Mouse (Mus musculus) heart, embryonic 11.5 days (tissue): ENCODE results near the gene Trim14. TPM values are rescaled to one million over a fixed set of nuclear protein-coding genes. Genes with fewer than 3 reads are reported as not detected.

Experiments used
- ATAC-seq: fragments of 200-750 bp; cut with Nextera tagmentation; replicated peaks from 2 replicates; pipeline ENCODE4 v1.8.0; 2017; ENCODE audit warnings: moderate library complexity; ENCODE audit not compliant: insufficient number of reproducible peaks, low FRiP score, low TSS enrichment
- H3K27ac ChIP-seq: fragments of 300-500 bp; sonication (generic); 2 replicates; pipeline ENCODE4 v1.5.1; 2014; ENCODE audit warnings: mild to moderate bottlenecking, low read depth, low read length
- H3K27me3 ChIP-seq: fragments of 300-500 bp; sonication (generic); 2 replicates; pipeline ENCODE4 v1.6.1; 2014; ENCODE audit warnings: mild to moderate bottlenecking, low read length, mixed read lengths; ENCODE audit not compliant: control insufficient read depth, insufficient read depth
- H3K36me3 ChIP-seq: fragments of 300-500 bp; sonication (generic); 2 replicates; pipeline ENCODE4 v1.6.1; 2014; ENCODE audit warnings: mild to moderate bottlenecking, low read length, moderate library complexity, mixed read lengths; ENCODE audit not compliant: control insufficient read depth, insufficient read depth
- H3K4me1 ChIP-seq: fragments of 300-500 bp; sonication (generic); 2 replicates; pipeline ENCODE4 v1.6.1; 2014; ENCODE audit warnings: low read length; ENCODE audit not compliant: control insufficient read depth, insufficient read depth
- H3K4me2 ChIP-seq: fragments of 300-500 bp; sonication (generic); 2 replicates; pipeline ENCODE4 v1.6.1; 2014; ENCODE audit warnings: mild to moderate bottlenecking, moderate library complexity
- H3K4me3 ChIP-seq: fragments of 300-500 bp; sonication (generic); 2 replicates; pipeline ENCODE4 v1.5.1; 2014; ENCODE audit warnings: low read depth, low read length
- H3K9ac ChIP-seq: fragments of 300-500 bp; sonication (generic); 2 replicates; pipeline ENCODE4 v1.6.1; 2014; ENCODE audit warnings: mild to moderate bottlenecking, low read depth, low read length, moderate library complexity
- H3K9me3 ChIP-seq: fragments of 300-500 bp; sonication (generic); replicated peaks from 2 replicates; pipeline ENCODE4 v1.6.1; 2016; ENCODE audit warnings: low read length; ENCODE audit not compliant: control insufficient read depth
- WGBS: fragments of 180-500 bp; shearing (Covaris S2); extraction: QIAGEN DNeasy Blood & Tissue Kit; methylation state at CpG from one replicate; pipeline ENCODE4 v1.1.7; 2014; ENCODE audit not compliant: insufficient replicate concordance; 5-methylcytosine and 5-hydroxymethylcytosine counted together
- polyA plus RNA-seq: library from polyadenylated mRNA; unstranded; fragments of >200 nt; fragmentation: Nextera tagmentation; extraction: Ambion mirVana; gene quantifications from 2 replicates; pipeline ENCODE4 v1.2.1, GENCODE M21; 2014

The Trim14 gene
- polyA plus RNA-seq, 1 experiment from 2014 or later, result 1.8 TPM

DNA sequence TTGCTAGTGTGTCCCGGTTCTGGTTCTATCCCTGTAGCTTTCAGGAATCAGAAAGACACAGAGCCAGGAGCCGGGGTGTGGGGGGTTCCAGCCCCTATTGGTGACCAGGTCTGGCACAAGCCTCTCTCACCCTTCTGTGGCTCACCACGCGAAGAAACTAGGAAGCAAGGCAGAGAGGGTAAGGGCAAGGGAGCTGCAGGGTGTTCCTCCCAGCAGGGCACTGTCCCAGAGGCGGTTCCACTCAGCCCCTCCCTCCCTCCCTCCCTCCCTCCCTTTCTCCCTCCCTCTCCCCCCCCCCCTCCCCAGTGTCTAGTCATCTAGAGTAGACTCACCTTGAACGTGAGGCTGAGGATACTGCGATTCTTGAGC, 8.4 kb downstream of the Trim14 start:
- Histone ChIP-seq H3K27me3 (peaks cover 10% of the 10 kb centered on the region; the same call in 1 of the 2 replicates), H3K27ac (peak overlapping the region; percentile 71; the same call in 1 of the 2 replicates), H3K4me3 (peak overlapping the region; percentile 40), H3K9ac (peak overlapping the region; percentile 52; the same call in 1 of the 2 replicates), H3K36me3 (no peaks in the 10 kb centered on the region), H3K9me3 (no peaks in the 10 kb centered on the region), H3K4me1 (peaks cover 4% of the 10 kb centered on the region; the same call in 1 of the 2 replicates), H3K4me2 (peak overlapping the region; percentile 84)
- peak; percentile 80 for ATAC-seq
- 2% methylated on average over 6 of the region's 7 CpGs for WGBS

DNA sequence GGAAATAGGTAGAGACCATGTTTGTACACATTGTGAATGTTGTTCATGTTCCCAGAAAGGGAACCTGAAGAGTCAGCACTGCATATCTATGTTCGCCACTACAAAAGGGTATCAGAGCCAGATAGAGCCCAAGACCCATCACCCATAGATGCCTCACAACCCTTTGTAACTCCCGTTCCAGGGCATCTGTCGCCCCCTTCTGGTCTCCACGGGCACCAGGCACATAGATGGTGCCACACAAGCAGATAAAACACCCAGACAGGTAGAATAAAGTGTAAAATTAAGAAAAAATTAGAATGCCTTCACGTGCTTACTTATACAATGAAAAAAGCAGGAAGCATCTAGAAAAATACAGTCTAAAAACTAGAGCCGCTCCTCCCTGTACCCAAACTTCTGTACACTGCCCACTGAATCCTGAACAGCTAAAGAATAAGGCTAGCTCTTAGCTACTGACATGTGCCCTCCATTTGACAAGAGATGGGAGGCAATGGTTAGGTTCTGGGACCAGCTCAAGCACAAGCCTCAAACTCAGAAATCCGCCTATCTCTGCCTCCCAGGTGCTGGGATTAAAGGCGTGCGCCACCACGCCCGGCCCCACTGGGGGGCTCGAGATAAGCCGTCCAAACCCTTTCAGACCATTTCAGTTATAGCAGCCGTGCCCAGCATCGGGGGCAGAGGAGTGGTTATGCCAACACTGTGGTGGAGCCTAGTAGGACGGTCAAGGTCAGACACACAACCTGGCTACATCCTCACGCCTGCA, 9.0 kb downstream of the Trim14 start:
- Histone ChIP-seq H3K9ac (peak overlapping the region; percentile 46; the same call in 1 of the 2 replicates), H3K4me1 (peaks cover 4% of the 10 kb centered on the region; the same call in 1 of the 2 replicates), H3K9me3 (no peaks in the 10 kb centered on the region), H3K36me3 (no peaks in the 10 kb centered on the region), H3K27ac (peak overlapping the region; percentile 71; the same call in 1 of the 2 replicates), H3K4me2 (peak overlapping the region; percentile 84), H3K4me3 (peak overlapping the region; percentile 40), H3K27me3 (peaks cover 9% of the 10 kb centered on the region; the same call in 1 of the 2 replicates)
- 16% methylated on average over 17 of the region's 17 CpGs for WGBS
- peak; percentile 71 for ATAC-seq

DNA sequence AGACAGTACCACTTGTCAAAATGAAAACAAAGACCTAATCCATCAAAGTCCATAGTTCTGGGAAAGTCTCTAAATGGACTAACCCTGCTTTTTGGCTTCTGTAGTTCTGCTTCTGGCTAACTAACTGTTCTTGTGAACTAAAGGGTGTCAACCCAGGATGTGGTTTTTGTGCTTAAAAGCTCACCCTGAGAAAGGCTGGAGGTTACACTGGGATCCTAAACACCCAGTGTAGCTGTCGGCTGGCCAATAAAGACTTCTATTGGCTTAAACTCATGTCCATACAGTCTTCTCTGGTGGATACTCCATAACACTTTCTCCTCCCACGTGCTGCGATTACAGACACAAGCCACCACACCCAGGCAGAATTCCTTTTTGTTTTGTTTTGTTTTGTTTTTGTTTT, 9.7 kb downstream of the Trim14 start:
- H3K27me3 ChIP-seq, result peaks cover 9% of the 10 kb centered on the region; the same call in 1 of the 2 replicates
- ATAC-seq, result no peak
- H3K4me3 ChIP-seq, result no peak overlapping the region
- 80% methylated on average over 3 of the region's 3 CpGs for WGBS
- no peak overlapping the region for H3K27ac ChIP-seq
- peak overlapping the region; percentile 84 for H3K4me2 ChIP-seq
- H3K4me1 ChIP-seq, result peaks cover 4% of the 10 kb centered on the region; the same call in 1 of the 2 replicates
- no peaks in the 10 kb centered on the region for H3K9me3 ChIP-seq
- no peaks in the 10 kb centered on the region for H3K36me3 ChIP-seq
- no peak overlapping the region for H3K9ac ChIP-seq

DNA sequence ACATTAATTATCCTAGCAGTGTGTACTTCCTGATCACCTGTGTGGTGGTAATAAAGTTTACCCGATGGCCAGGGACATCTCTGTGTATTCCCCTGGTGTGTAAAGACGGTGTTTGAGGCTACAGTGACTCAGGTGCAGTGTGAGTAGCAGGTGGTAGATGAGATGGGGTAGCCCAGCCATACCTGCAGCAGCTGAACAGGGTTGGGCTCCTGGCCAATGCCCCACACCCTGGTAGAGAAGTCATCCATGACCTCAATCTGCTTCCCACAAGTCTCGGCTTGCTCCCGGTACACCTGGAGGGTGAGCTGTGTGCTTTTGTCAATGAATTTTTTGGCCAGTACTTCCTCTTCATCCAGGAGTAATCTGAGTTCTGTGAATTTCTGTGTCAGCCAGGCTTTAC, 12.6 kb downstream of the Trim14 start:
- WGBS, result 83% methylated on average over 4 of the region's 4 CpGs
- peaks cover 6% of the 10 kb centered on the region; the same call in 1 of the 2 replicates for H3K27me3 ChIP-seq
- no peak overlapping the region for H3K4me2 ChIP-seq
- no peaks in the 10 kb centered on the region for H3K9me3 ChIP-seq
- no peak for ATAC-seq
- no peak overlapping the region for H3K27ac ChIP-seq
- H3K4me3 ChIP-seq, result no peak overlapping the region
- H3K36me3 ChIP-seq, result no peaks in the 10 kb centered on the region
- peaks cover 9% of the 10 kb centered on the region for H3K4me1 ChIP-seq
- H3K9ac ChIP-seq, result no peak overlapping the region

DNA sequence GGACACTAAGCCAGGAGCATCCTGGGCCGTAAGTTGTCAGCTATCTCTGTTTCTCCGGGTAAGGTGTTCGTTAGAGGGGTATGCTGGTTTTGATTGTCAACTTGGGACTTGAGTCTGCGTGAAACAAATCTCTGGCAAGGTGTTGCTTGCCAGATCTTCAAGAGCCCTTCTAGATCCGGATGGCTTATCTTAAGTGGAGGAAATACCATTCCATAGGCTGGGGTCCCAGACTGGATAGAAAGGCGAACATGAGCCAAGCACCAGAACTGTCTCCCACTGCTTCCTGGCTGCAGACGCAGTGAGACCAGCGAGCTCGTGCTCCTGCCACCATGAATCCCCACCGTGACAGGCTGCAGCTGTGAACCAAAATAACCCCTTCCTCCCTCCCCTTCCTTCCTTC, 14.5 kb downstream of the Trim14 start:
- 59% methylated on average over 10 of the region's 10 CpGs for WGBS
- H3K27me3 ChIP-seq, result peaks cover 3% of the 10 kb centered on the region; the same call in 1 of the 2 replicates

DNA sequence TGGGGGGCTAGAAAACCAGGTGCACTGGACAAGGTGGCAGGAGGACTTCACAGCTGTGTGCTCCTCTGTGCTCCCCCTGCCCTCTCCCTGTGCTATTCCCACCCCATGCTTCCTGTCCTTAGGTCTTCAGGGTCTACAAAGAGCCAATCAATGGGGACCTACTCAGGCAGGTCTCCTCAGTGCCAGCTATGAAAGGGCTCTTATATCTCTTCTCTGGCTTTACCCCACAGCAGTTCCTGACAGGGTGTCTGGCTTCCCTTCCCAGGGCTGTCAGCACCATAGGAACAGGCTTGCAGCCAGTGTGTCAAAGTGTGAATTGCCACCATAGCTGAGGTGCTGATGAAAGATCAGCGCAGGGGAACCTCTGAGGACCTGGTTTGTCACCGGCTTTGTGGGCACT, 15.4 kb downstream of the Trim14 start:
- Histone ChIP-seq H3K4me3 (no peak overlapping the region), H3K27ac (no peak overlapping the region), H3K9me3 (no peaks in the 10 kb centered on the region), H3K4me1 (peaks cover 5% of the 10 kb centered on the region; the same call in 1 of the 2 replicates), H3K9ac (no peak overlapping the region), H3K4me2 (no peak overlapping the region), H3K27me3 (peaks cover 3% of the 10 kb centered on the region; the same call in 1 of the 2 replicates), H3K36me3 (no peaks in the 10 kb centered on the region)
- WGBS, result 42% methylated on average over 2 of the region's 2 CpGs
- ATAC-seq, result no peak

More for the DNA sequence above, 14.5 kb downstream of the Trim14 start:
- H3K4me1 ChIP-seq, result peaks cover 5% of the 10 kb centered on the region; the same call in 1 of the 2 replicates
- no peak for ATAC-seq
- no peaks in the 10 kb centered on the region for H3K36me3 ChIP-seq
- H3K4me3 ChIP-seq, result no peak overlapping the region
- no peaks in the 10 kb centered on the region for H3K9me3 ChIP-seq
- H3K27ac ChIP-seq, result no peak overlapping the region
- H3K9ac ChIP-seq, result no peak overlapping the region
- no peak overlapping the region for H3K4me2 ChIP-seq

DNA sequence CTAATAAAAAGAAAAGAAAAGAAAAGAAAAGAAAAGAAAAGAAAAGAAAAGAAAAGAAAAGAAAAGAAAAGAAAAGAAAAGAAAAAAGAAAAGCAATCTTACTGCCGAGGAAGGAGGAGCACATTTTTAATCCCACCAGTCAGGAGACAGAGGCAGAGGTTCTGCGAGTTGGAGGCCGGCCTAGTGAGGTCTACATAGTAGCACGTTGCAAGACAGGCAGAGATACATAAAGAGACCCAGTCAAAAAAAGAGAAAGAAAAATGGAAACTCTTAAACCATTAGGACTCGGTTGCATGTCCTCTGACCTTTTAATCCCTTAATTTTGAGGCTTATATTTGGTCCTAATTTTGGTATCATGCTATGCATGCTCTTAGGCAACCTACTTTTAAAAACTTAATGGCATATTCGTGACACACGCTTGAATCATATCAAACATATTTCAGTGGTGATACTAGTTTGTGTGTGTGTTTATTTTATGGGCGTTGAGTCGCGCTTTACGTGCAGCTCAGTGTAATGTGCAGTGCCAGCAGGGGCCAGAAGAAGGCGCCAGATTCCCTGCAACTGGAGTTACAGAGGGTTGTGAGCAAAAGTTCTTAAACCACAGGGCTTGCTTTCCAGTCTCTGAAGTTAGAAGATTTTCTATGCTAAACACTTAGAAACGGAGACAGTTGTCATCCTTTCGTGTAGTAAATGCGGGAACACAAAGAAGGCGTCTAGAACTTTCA, 28.0 kb downstream of the Trim14 start:
- ATAC-seq, result no peak
- Histone ChIP-seq H3K36me3 (no peaks in the 10 kb centered on the region), H3K4me1 (peaks cover 9% of the 10 kb centered on the region; the same call in 1 of the 2 replicates), H3K27me3 (peaks cover 21% of the 10 kb centered on the region), H3K9me3 (no peaks in the 10 kb centered on the region), H3K27ac (no peak overlapping the region), H3K4me2 (peak overlapping the region; percentile 97), H3K4me3 (peak overlapping the region; percentile 66), H3K9ac (no peak overlapping the region)
- WGBS, result 10% methylated on average over 16 of the region's 16 CpGs

DNA sequence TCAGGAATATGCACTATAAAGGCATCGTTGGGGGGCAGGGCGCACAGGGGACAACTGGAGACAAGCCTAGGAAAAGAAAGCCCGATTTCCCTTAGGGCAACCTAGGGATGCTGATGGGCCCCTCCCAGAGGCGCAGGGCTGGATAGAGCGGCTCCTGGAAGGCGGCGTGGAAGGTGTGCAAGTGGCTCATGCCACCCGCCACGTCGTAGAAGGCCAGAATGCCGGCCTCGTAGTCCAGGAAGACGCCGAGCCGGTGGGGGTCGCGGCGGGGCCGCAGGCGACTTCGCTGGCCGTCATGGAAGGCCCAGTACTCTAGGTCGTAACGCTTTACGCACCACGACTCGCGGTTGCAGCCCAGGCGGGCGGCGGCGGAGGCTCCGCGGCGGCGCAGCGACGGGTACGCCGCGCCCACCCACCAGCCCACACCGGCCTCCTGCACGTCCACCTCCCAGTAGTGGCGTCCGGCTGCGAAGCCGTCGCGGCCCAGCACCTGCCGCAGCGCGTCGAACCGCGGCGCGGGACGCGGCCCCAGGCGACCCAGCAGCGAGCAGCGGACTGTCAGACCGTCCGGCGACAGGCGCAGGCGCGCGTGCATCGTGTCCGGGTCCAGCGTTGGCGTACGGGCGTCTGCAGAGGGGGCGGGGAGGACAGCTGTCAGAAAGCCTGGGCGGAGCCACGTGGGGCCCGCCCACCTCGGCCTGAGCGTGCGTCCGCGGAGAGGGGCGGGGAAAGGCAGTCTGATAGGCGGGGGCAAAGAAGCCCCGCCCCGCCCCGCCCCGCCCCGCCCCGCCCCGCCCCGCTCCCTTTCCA, 28.9 kb downstream of the Trim14 start:
- Histone ChIP-seq H3K27ac (peak overlapping the region; percentile 51; the same call in 1 of the 2 replicates), H3K36me3 (0 out of 2 replicates have a peak, but pooled peaks cover 6% of the 10 kb centered on the region), H3K4me2 (peak overlapping the region; percentile 97), H3K4me1 (peaks cover 9% of the 10 kb centered on the region; the same call in 1 of the 2 replicates), H3K4me3 (peak overlapping the region; percentile 66), H3K9ac (peak overlapping the region; percentile 72), H3K27me3 (peaks cover 21% of the 10 kb centered on the region), H3K9me3 (no peaks in the 10 kb centered on the region)
- ATAC-seq, result peak; percentile 95
- WGBS, result under 1% methylated on average over 88 of the region's 94 CpGs
